Mouse (Mus musculus) hindbrain, embryonic 14.5 days (tissue): ENCODE measurements around the gene Nav1. TPM values are rescaled to one million over a fixed set of nuclear protein-coding genes. Genes with fewer than 3 reads are reported as not detected.

Experiments used
- ATAC-seq: fragments of 200-750 bp; cut with Nextera tagmentation; 2 replicates; pipeline ENCODE4 v1.8.0; 2017; ENCODE audit warnings: moderate number of reproducible peaks, mild to moderate bottlenecking, moderate TSS enrichment, moderate library complexity; ENCODE audit not compliant: low FRiP score
- DNase-seq: peaks from one replicate; pipeline ENCODE4 v3.0.0-alpha.2; 2015; ENCODE audit warnings: low spot score
- H3K27ac ChIP-seq: fragments of 300-500 bp; sonication (generic); 2 replicates; pipeline ENCODE4 v1.5.1; 2014; ENCODE audit warnings: mild to moderate bottlenecking, moderate library complexity
- H3K27me3 ChIP-seq: fragments of 300-500 bp; sonication (generic); 2 replicates; pipeline ENCODE4 v1.6.1; 2014; ENCODE audit warnings: mild to moderate bottlenecking, low read length, mixed read lengths; ENCODE audit not compliant: control insufficient read depth, insufficient read depth
- H3K36me3 ChIP-seq: fragments of 300-500 bp; sonication (generic); replicated peaks from 2 replicates; pipeline ENCODE4 v1.6.1; 2014; ENCODE audit not compliant: control insufficient read depth, insufficient read depth
- H3K4me1 ChIP-seq: fragments of 300-500 bp; sonication (generic); replicated peaks from 2 replicates; pipeline ENCODE4 v1.6.1; 2014; ENCODE audit warnings: antibody characterized with exemption, low read length, mixed read lengths; ENCODE audit not compliant: control insufficient read depth, insufficient read depth
- H3K4me2 ChIP-seq: fragments of 300-500 bp; sonication (generic); replicated peaks from 2 replicates; pipeline ENCODE4 v1.6.1; 2014; ENCODE audit warnings: mild to moderate bottlenecking, moderate library complexity
- H3K4me3 ChIP-seq: fragments of 300-500 bp; sonication (generic); replicated peaks from 2 replicates; pipeline ENCODE4 v1.5.1; 2014; ENCODE audit warnings: mild to moderate bottlenecking, low read length
- H3K9ac ChIP-seq: fragments of 300-500 bp; sonication (generic); 2 replicates; pipeline ENCODE4 v1.6.1; 2014
- H3K9me3 ChIP-seq: fragments of 300-500 bp; sonication (generic); 2 replicates; pipeline ENCODE4 v1.6.1; 2016; ENCODE audit warnings: low read length; ENCODE audit not compliant: control insufficient read depth
- WGBS: fragments of 180-500 bp; shearing (Covaris S2); extraction: QIAGEN DNeasy Blood & Tissue Kit; methylation state at CpG from one replicate; pipeline ENCODE4 v1.1.7; 2014; 5-methylcytosine and 5-hydroxymethylcytosine counted together
- polyA plus RNA-seq: library from polyadenylated mRNA; unstranded; fragments of >200 nt; fragmentation: Nextera tagmentation; extraction: Ambion mirVana; gene quantifications from 2 replicates; pipeline ENCODE4 v1.2.1, GENCODE M21; 2014

Gene Nav1
- polyA plus RNA-seq, 1 experiment from 2014 or later: 60.2 TPM

DNA sequence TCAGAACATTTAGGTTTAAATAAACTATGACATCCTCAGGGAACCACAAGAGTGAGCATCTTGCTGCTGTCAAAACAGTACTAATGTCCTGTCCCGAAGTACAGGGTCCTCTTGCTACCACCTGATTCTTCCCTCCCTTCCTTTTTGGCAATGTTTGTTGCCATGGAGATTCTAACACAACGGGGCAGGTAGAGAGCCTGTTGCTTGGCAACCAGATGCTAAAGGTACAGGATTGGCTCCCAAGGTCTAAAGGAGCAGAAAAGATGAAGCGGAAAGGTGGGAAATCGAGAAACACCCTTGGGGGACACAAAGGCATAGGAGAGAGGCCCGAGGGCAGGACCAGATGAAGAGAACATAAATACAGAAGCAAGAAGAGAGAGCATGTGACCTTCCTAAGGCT is 17.6 kb upstream of the Nav1 start:
- H3K9ac ChIP-seq: no peak overlapping the region

DNA sequence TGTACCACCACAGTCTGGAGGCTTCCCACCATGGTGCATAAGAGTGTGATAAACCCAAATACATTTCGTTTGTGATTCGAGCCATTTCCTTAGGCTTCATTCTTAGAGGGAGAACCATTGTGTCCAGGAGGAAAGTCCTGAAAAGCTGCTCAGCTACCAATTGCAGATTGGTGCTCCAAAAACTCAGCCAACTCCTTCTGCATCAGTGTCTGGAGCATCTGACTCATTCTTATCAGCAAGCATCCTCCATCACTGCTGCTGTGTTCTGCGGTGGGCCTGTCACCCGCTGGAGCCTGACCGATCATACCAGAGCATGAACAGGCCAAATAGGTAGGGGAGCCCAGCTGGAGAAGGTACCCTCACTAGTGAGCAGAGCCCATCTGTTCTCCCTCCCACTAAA is 16.0 kb upstream of the Nav1 start:
- H3K4me1 ChIP-seq: peaks cover 8% of the 10 kb centered on the region
- ATAC-seq: no peak

More for the DNA sequence above, 17.6 kb upstream of the Nav1 start:
- Histone ChIP-seq H3K36me3 (no peaks in the 10 kb centered on the region), H3K4me3 (no peak overlapping the region), H3K27ac (no peak overlapping the region), H3K9me3 (no peaks in the 10 kb centered on the region), H3K4me1 (peaks cover 4% of the 10 kb centered on the region), H3K27me3 (no peaks in the 10 kb centered on the region), H3K4me2 (no peak overlapping the region)
- ATAC-seq (no peak), DNase-seq (no peak)
- WGBS: 66% methylated on average over 5 of the region's 5 CpGs

DNA sequence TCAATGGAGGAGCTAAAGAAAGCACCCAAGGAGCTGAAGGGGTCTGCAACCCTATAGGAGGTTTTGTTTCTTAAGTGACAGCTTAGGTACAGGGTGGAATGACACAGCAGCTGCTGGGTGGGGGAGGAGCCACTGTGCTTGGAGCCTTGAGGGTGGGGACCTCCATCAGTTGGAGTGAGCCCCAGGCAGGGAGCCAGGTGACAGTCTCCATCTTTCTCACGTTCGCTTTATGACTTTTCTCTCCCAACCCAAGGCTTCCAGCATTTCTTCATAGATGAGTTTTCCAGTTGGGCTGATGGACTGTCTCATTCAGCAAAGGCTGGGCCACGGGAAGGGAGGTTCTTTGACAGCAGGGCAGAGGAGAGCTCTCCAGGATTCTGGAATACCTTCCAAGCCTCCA is 14.2 kb upstream of the Nav1 start:
- no peaks in the 10 kb centered on the region for H3K36me3 ChIP-seq
- H3K4me1 ChIP-seq: peaks cover 11% of the 10 kb centered on the region
- DNase-seq: no peak
- H3K27me3 ChIP-seq: no peaks in the 10 kb centered on the region
- no peak for ATAC-seq
- H3K4me3 ChIP-seq: no peak overlapping the region
- no peak overlapping the region for H3K27ac ChIP-seq
- WGBS: 57% methylated on average over 3 of the region's 3 CpGs
- H3K9me3 ChIP-seq: no peaks in the 10 kb centered on the region
- no peak overlapping the region for H3K9ac ChIP-seq
- H3K4me2 ChIP-seq: no peak overlapping the region

More for the DNA sequence above, 16.0 kb upstream of the Nav1 start:
- no peaks in the 10 kb centered on the region for H3K36me3 ChIP-seq
- no peak overlapping the region for H3K9ac ChIP-seq
- no peak for DNase-seq
- H3K27me3 ChIP-seq: no peaks in the 10 kb centered on the region
- no peaks in the 10 kb centered on the region for H3K9me3 ChIP-seq
- H3K27ac ChIP-seq: no peak overlapping the region
- no peak overlapping the region for H3K4me3 ChIP-seq
- H3K4me2 ChIP-seq: no peak overlapping the region
- 86% methylated on average over 5 of the region's 5 CpGs for WGBS

DNA sequence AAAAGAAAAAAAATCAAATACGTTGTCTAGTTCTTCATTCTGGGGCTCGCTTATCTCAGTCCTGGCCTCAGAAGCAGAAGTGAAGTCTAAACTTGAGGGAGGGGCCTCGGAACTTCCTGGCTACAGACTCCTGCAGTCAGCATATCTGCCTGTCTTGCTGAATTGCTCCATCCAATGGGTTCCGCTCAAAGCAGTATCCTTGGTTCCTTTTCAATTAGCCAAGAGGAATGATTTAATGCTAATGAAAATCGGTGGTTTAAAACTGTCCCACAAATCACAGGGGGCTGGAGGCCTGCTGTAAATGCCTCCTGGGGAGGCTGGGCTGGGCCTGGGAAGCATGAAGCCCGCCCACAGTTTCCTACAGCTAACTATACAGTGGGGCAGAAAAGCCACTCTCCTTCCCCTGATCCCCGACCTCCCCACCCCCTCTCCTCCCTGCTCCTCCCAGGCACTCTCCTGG is 12.9 kb upstream of the Nav1 start:
- DNase-seq (no peak), ATAC-seq (no peak)
- Histone ChIP-seq H3K4me2 (no peak overlapping the region), H3K27ac (no peak overlapping the region), H3K36me3 (no peaks in the 10 kb centered on the region), H3K9ac (no peak overlapping the region), H3K4me1 (peaks cover 15% of the 10 kb centered on the region), H3K27me3 (no peaks in the 10 kb centered on the region), H3K4me3 (no peak overlapping the region), H3K9me3 (no peaks in the 10 kb centered on the region)
- 13% methylated on average over 7 of the region's 7 CpGs for WGBS

DNA sequence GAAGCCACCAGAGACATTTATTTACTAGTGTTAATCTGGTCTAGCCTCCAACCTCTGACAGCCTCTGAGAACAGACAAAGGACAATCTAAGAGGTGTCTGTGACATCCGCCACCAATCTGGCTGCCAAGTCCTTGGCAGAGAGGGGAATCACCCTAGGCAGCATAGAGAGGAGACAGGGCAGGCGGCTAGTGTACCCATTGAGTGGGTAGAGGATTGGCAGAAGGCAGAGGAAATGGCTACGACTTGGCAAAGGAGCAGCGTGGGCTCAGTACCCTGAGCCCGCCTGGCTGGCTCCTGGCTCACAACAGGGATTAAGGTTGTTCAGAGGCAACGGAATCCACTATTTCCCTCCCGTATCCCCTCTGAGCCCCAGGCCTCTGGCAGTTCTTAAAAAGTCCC is 12.0 kb upstream of the Nav1 start:
- Histone ChIP-seq H3K36me3 (no peaks in the 10 kb centered on the region), H3K27me3 (no peaks in the 10 kb centered on the region), H3K4me2 (no peak overlapping the region), H3K4me1 (peaks cover 15% of the 10 kb centered on the region), H3K27ac (no peak overlapping the region; the same call in 1 of the 2 replicates), H3K9me3 (no peaks in the 10 kb centered on the region), H3K4me3 (no peak overlapping the region), H3K9ac (no peak overlapping the region)
- ATAC-seq: no peak
- DNase-seq: no peak
- WGBS: 51% methylated on average over 7 of the region's 7 CpGs

DNA sequence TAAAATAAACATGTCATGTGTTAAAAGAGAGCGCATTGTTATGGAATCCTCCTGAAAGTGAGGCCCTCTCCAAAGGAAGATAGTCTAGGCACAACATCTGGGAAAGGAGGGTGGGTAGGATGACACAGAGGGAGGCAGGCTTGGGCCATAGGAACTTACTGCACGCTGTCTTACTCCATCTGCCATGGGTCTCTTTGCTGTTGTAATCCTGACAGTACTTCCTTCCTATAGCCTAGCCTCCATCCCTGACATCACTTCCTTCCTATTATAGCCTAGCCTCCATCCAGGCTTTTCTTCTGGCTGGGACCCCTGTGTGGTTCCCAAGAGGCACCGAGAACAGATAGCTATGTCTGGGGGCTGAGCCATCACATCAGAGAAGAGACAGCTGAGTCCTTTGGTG is 10.2 kb upstream of the Nav1 start:
- 94% methylated on average over 3 of the region's 3 CpGs for WGBS
- H3K9me3 ChIP-seq: no peaks in the 10 kb centered on the region
- no peak overlapping the region for H3K9ac ChIP-seq
- no peaks in the 10 kb centered on the region for H3K36me3 ChIP-seq
- no peak for ATAC-seq
- H3K27me3 ChIP-seq: no peaks in the 10 kb centered on the region
- H3K4me1 ChIP-seq: peaks cover 15% of the 10 kb centered on the region
- no peak overlapping the region for H3K4me2 ChIP-seq
- no peak overlapping the region for H3K4me3 ChIP-seq
- no peak overlapping the region for H3K27ac ChIP-seq
- no peak for DNase-seq

DNA sequence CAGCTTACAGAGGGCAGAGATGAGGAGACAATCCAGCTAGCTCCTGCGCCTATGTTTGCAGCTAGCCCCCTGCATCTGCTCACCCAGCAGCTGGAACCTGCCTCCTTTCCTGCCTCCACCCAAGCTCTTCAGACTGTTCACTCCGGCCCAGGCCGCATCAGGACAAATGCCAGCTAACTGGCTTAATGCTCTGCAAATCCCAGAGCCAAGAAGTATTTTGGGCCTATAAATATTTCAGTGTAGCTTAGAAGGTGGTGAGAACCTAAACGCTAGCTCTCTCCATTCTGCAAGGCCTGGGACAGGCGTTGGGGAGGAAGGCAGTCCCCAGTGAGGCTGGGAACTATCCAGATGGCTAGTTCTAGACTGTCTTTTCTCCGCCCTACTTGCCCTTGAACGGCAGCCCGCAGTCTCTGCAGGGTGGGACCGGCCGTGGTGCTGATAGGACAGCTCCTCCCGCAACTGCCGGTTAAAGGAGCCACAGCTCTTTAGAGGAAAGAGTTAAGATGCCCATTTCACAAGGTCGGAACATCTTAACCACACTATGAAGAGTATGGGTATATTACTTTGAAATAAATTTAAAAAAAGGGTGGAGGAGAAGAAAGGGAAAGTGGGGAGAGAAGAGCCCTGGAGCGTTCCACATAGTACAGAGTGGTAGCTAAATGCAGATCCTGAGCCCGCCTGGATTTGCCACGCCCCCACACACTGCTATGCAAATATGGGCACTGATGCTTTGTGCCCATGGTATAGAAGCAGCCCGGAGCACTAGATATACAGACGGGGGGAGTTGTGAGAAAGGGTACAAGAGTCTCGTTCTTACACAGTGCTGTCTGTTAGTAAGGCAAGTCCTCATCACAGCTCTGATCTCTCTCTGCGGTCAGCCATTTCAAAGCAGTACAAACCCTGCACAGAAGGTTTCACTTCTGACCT is 8.9 kb upstream of the Nav1 start:
- Histone ChIP-seq H3K27me3 (no peaks in the 10 kb centered on the region), H3K4me1 (peaks cover 15% of the 10 kb centered on the region; the same call in 1 of the 2 replicates), H3K9ac (peak overlapping the region; percentile 24), H3K4me2 (no peak overlapping the region), H3K4me3 (no peak overlapping the region), H3K27ac (no peak overlapping the region), H3K36me3 (no peaks in the 10 kb centered on the region), H3K9me3 (no peaks in the 10 kb centered on the region)
- 16% methylated on average over 20 of the region's 20 CpGs for WGBS
- ATAC-seq (peak; percentile 75), DNase-seq (peak; percentile 62)

DNA sequence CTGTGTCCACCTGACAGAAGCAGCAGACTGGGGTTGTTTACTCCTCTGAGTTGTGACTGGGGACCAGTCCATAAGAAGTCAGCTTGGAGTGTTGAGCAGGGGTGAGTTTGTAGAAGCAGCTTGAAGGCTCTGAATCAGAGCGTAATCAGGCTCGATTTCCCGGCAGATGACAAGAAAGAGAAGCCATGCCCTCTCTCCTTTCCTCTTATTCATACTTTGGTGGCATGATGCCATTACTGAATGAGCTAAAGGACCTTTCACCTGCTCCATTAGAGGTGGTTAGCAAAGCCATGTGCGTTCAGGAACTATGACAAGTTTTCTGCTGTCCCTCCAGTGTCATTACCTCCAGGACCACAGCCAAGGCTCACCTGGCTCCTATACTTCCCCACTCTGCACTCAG is 2.5 kb upstream of the Nav1 start:
- Histone ChIP-seq H3K4me3 (no peak overlapping the region), H3K9ac (no peak overlapping the region), H3K36me3 (no peaks in the 10 kb centered on the region), H3K27me3 (no peaks in the 10 kb centered on the region), H3K4me2 (no peak overlapping the region), H3K27ac (no peak overlapping the region), H3K9me3 (no peaks in the 10 kb centered on the region), H3K4me1 (peaks cover 3% of the 10 kb centered on the region; the same call in 1 of the 2 replicates)
- DNase-seq (no peak), ATAC-seq (no peak)
- WGBS: 74% methylated on average over 4 of the region's 4 CpGs

DNA sequence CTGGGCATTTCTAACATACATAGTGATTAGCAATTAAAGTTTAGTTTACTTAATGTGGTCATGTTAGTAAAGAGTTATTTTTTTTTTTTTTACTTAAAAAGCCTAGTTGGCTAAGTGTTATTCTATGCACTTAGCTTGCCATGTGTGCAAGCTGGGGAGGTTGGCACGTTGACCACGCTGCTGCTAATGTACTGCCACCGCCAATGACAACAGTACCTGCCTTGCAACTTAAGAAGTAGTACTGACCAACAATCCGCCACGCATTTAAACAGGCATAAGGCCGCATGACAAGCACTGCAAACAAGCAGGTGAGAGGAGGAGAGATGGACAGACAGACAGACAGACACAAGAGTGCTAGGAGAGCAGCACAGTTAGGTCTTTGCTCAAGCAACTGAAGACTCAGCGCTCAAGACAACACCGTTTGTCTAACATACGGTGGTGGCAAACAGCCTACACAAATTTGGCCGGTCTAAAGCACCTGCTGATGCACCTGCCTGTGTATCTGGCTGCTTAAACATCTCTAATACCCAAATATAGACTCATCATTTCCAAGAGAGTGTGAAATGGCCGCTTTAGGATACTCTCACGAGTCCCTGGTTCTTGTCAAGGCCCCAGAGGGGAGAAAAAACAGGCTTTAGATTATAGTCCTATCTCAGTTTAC is 610 bp downstream of the Nav1 start:
- 90% methylated on average over 12 of the region's 12 CpGs for WGBS

More for the DNA sequence above, 610 bp downstream of the Nav1 start:
- Histone ChIP-seq H3K27me3 (no peaks in the 10 kb centered on the region), H3K4me2 (no peak overlapping the region), H3K9me3 (no peaks in the 10 kb centered on the region), H3K9ac (no peak overlapping the region), H3K36me3 (no peaks in the 10 kb centered on the region), H3K4me1 (peaks cover 19% of the 10 kb centered on the region), H3K4me3 (no peak overlapping the region), H3K27ac (no peak overlapping the region)
- ATAC-seq: no peak
- no peak for DNase-seq
